Mouse (Mus musculus) small intestine, adult 2 months (tissue): Measurements from ENCODE around the gene Mcidas. TPM values are rescaled to one million over a fixed set of nuclear protein-coding genes. Genes with fewer than 3 reads are reported as not detected.
A peak's percentile ranks its signal among the peaks of the same experiment; 100 is the strongest.

ENCODE experiments used
- H3K27ac ChIP-seq: fragments of 200-500 bp; 2 replicates; pipeline ENCODE4 v1.5.1; 2012; ENCODE audit warnings: low read depth, low read length, control low read depth, inconsistent platforms; ENCODE audit not compliant: insufficient read depth
- H3K27me3 ChIP-seq: fragments of 200-500 bp; 2 replicates; pipeline ENCODE4 v1.6.1; 2012; ENCODE audit warnings: mild to moderate bottlenecking, moderate library complexity, low read length, inconsistent platforms; ENCODE audit not compliant: control insufficient read depth, insufficient read depth
- H3K36me3 ChIP-seq: fragments of 200-500 bp; 2 replicates; pipeline ENCODE4 v1.6.1; 2012; ENCODE audit warnings: mild to moderate bottlenecking, low read length, control low read depth, inconsistent platforms; ENCODE audit not compliant: control insufficient read depth, insufficient read depth
- H3K4me1 ChIP-seq: fragments of 200-500 bp; 2 replicates; pipeline ENCODE4 v1.6.1; 2012; ENCODE audit warnings: low read length, inconsistent platforms, mixed read lengths; ENCODE audit not compliant: control insufficient read depth, insufficient read depth, insufficient read length
- H3K4me3 ChIP-seq: fragments of 200-500 bp; 2 replicates; pipeline ENCODE4 v1.5.1; 2012; ENCODE audit warnings: low read depth, mild to moderate bottlenecking, control low read depth, inconsistent platforms, low read length, moderate library complexity
- CTCF ChIP-seq: fragments of 200-500 bp; IDR thresholded peaks from 2 replicates; pipeline ENCODE4 v1.5.1; 2012; ENCODE audit warnings: low read depth, mild to moderate bottlenecking, control low read depth, inconsistent platforms, low read length, moderate library complexity, mixed read lengths; ENCODE audit not compliant: insufficient replicate concordance, insufficient read length; ENCODE audit errors: extremely low read depth
- POLR2A ChIP-seq: fragments of 200-500 bp; IDR thresholded peaks from 2 replicates; pipeline ENCODE4 v1.6.1; 2012; ENCODE audit warnings: low read depth, mild to moderate bottlenecking, control low read depth, inconsistent platforms, low read length, moderate library complexity
- WGBS: fragments of 180-500 bp; shearing (Covaris S2); methylation state at CpG from one replicate; pipeline ENCODE4 v1.1.7; 2018; 5-methylcytosine and 5-hydroxymethylcytosine counted together
- polyA plus RNA-seq: library from polyadenylated mRNA; depleted of rRNA; stranded (reverse); fragments of >200 nt; gene quantifications from 2 replicates; pipeline ENCODE4 v1.2.3, GENCODE M21; 2012

Gene Mcidas
- polyA plus RNA-seq, 1 experiment: not detected

DNA sequence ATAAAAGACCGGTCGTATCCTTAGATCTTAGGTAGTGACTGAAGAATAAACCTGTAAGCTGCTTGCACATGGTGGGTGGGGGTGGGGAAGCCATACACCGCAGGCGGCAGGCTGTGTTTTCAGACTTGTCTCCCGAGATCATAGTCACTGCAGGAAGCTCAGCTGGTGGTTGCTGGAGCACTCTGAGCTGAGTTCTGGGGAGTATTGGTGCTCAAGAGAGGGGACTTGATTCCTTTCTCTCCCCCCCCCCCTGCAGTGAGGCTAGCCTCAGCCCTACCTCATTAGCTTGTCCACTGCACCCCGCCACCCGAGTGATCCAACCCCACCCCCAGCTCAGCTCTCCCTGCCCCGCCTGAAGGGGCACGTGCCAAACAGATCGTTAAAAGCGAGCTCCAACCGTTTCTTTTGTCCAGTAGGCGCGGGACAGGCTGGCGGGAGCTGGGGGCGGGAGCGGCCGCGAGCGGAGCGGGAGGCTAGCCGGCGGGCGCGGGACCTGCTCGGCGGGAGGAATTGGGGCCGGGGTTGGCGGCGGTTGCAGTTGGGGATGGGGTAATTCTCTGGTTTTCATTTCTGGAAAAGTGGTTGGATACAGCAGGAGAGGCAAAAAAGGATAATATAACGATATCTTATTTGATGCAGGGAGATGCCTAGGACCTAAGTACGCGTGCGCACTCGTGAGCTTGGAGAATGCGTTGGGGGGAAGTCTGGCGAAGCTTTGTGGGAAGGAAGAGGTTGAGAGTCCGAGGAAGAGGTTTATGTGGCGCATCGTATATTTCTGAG, 38.3 kb downstream of the Mcidas start:
- TF ChIP-seq CTCF: no peak
- no peak for TF ChIP-seq POLR2A
- Histone ChIP-seq H3K27me3 (peaks cover 34% of the 10 kb centered on the region), H3K27ac (no peak overlapping the region), H3K4me3 (peak overlapping the region; percentile 57), H3K36me3 (no peaks in the 10 kb centered on the region), H3K4me1 (peaks cover 7% of the 10 kb centered on the region)
- under 1% methylated on average over 40 of the region's 40 CpGs for WGBS

GRCm38 (mm10) chr13:113032831-113033230, 39.2 kb downstream of the Mcidas start:
- Histone ChIP-seq H3K27me3 (peaks cover 34% of the 10 kb centered on the region), H3K27ac (no peak overlapping the region)

GRCm38 (mm10) chr13:113034271-113034886, 40.7 kb downstream of the Mcidas start:
- Histone ChIP-seq H3K4me1 (peaks cover 7% of the 10 kb centered on the region), H3K27me3 (peaks cover 34% of the 10 kb centered on the region), H3K4me3 (peak overlapping the region; percentile 65), H3K36me3 (no peaks in the 10 kb centered on the region), H3K27ac (no peak overlapping the region)
- TF ChIP-seq CTCF (no peak), POLR2A (no peak)
- 7% methylated on average over 11 of the region's 11 CpGs for WGBS

More at GRCm38 (mm10) chr13:113032831-113033230, 39.2 kb downstream of the Mcidas start:
- no peak overlapping the region for H3K4me3 ChIP-seq
- no peaks in the 10 kb centered on the region for H3K36me3 ChIP-seq
- TF ChIP-seq CTCF (no peak), POLR2A (no peak)
- peaks cover 7% of the 10 kb centered on the region for H3K4me1 ChIP-seq

GRCm38 (mm10) chr13:113034950-113035421, 41.3 kb downstream of the Mcidas start, which contains the start of gene Cdc20b:
TSS of gene Cdc20b (plus strand) at chr13:113035111.
- H3K4me3 ChIP-seq: peak within 1 kb of the TSS; percentile 65
- TF ChIP-seq POLR2A (no peak), CTCF (no peak)
- H3K36me3 ChIP-seq: no peaks in the 10 kb centered on the region
- WGBS: under 1% methylated on average over 46 of the region's 46 CpGs
- no peak within 1 kb of the TSS for H3K27ac ChIP-seq
- H3K4me1 ChIP-seq: peaks cover 7% of the 10 kb centered on the region
- H3K27me3 ChIP-seq: peaks cover 34% of the 10 kb centered on the region

DNA sequence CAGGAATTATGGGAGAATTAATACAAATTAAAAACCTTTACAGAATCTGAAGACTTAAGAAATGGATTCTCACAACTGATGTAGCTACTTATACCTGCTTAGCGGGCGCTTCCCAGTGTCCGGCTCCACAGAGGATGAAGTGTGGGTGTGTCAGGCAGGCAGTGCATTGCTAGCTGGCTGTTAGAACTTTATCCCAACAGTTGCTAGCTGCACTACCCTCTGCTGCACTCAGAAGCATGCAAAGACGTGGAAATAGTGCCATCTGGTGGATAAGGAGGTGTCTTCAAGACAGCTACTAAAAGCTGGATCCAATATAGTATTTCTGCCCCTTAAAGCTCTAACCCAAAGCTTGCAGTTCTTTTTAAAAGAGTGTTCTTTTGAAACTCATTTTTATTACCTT, 42.2 kb downstream of the Mcidas start:
- TF ChIP-seq CTCF: peak; percentile 39; the same call in 1 of the 2 replicates
- TF ChIP-seq POLR2A: no peak
- Histone ChIP-seq H3K4me3 (no peak overlapping the region), H3K4me1 (peaks cover 7% of the 10 kb centered on the region), H3K27ac (no peak overlapping the region), H3K27me3 (peaks cover 34% of the 10 kb centered on the region), H3K36me3 (no peaks in the 10 kb centered on the region)
- WGBS: 0% methylated on average over 4 of the region's 4 CpGs

GRCm38 (mm10) chr13:113044876-113045275, 51.2 kb downstream of the Mcidas start:
- Histone ChIP-seq H3K36me3 (no peaks in the 10 kb centered on the region), H3K4me3 (no peak overlapping the region), H3K4me1 (no peaks in the 10 kb centered on the region), H3K27me3 (peaks cover 8% of the 10 kb centered on the region), H3K27ac (no peak overlapping the region)
- no peak for TF ChIP-seq CTCF
- no peak for TF ChIP-seq POLR2A
- WGBS: 48% methylated on average over 3 of the region's 3 CpGs
